Mouse (Mus musculus): ENCODE results near the gene Rps6kc1. TPM values are rescaled to one million over a fixed set of nuclear protein-coding genes. Genes with fewer than 3 reads are reported as not detected.
A peak's percentile ranks its signal among the peaks of the same experiment; 100 is the strongest.

Gene Rps6kc1
- 3.4 and 4.9 TPM in 2 replicates for polyA plus RNA-seq (2015; fragmentation: Nextera tagmentation; extraction: Ambion mirVana)

- WGBS (ENCODE audit: insufficient replicate concordance): under 1% methylated on average over 47 of the region's 47 CpGs
Observed at GRCm38 (mm10) chr1:190911415-190912123, at the start of gene Rps6kc1. Gene Rps6kc1 (minus strand): TSS chr1:190911770.

GRCm38 (mm10) chr1:190958821-190959220, 47.3 kb upstream of the Rps6kc1 start:
- no peaks in the 10 kb centered on the region for H3K36me3 ChIP-seq (ENCODE audit: control insufficient read depth, insufficient read depth)

More at GRCm38 (mm10) chr1:190911415-190912123, at the start of gene Rps6kc1:
- Histone ChIP-seq H3K27me3 (ENCODE audit: control insufficient read depth, insufficient read depth, low read depth, low read length) (no peaks in the 10 kb centered on the region), H3K4me2 (ENCODE audit: low read depth, low read length) (peak within 1 kb of the TSS; percentile 83), H3K36me3 (ENCODE audit: control insufficient read depth, insufficient read depth) (no peaks in the 10 kb centered on the region), H3K9me3 (replicated peaks; ENCODE audit: control insufficient read depth, low read length) (no peaks in the 10 kb centered on the region), H3K4me3 (ENCODE audit: low read depth, low read length) (peak within 1 kb of the TSS; percentile 77), H3K9ac (ENCODE audit: low read depth, low read length) (peak within 1 kb of the TSS; percentile 76), H3K27ac (ENCODE audit: low read length) (0 out of 2 replicates have a peak within 1 kb of the TSS, but pooled peaks have one; percentile 5), H3K4me1 (ENCODE audit: control insufficient read depth, low read depth, low read length) (peaks cover 12% of the 10 kb centered on the region)
- ATAC-seq (ENCODE audit: low read depth): peak; percentile 87

GRCm38 (mm10) chr1:190953009-190953408, 41.4 kb upstream of the Rps6kc1 start:
- Histone ChIP-seq H3K27me3 (ENCODE audit: control insufficient read depth, insufficient read depth, low read depth, low read length) (no peaks in the 10 kb centered on the region), H3K4me3 (ENCODE audit: low read depth, low read length) (no peak overlapping the region), H3K4me2 (ENCODE audit: low read depth, low read length) (no peak overlapping the region), H3K9ac (ENCODE audit: low read depth, low read length) (no peak overlapping the region), H3K36me3 (ENCODE audit: control insufficient read depth, insufficient read depth) (no peaks in the 10 kb centered on the region), H3K4me1 (ENCODE audit: control insufficient read depth, low read depth, low read length) (peaks cover under 1% of the 10 kb centered on the region; the same call in 1 of the 2 replicates), H3K27ac (ENCODE audit: low read length) (no peak overlapping the region), H3K9me3 (replicated peaks; ENCODE audit: control insufficient read depth, low read length) (no peaks in the 10 kb centered on the region)
- 58% methylated on average over 3 of the region's 3 CpGs for WGBS (ENCODE audit: insufficient replicate concordance)
- no peak for ATAC-seq (ENCODE audit: low read depth)

More at GRCm38 (mm10) chr1:190958821-190959220, 47.3 kb upstream of the Rps6kc1 start:
- Histone ChIP-seq H3K27me3 (ENCODE audit: control insufficient read depth, insufficient read depth, low read depth, low read length) (no peaks in the 10 kb centered on the region), H3K9ac (ENCODE audit: low read depth, low read length) (no peak overlapping the region), H3K4me2 (ENCODE audit: low read depth, low read length) (no peak overlapping the region), H3K27ac (ENCODE audit: low read length) (no peak overlapping the region), H3K4me3 (ENCODE audit: low read depth, low read length) (no peak overlapping the region), H3K4me1 (ENCODE audit: control insufficient read depth, low read depth, low read length) (peaks cover 4% of the 10 kb centered on the region; the same call in 1 of the 2 replicates), H3K9me3 (replicated peaks; ENCODE audit: control insufficient read depth, low read length) (no peaks in the 10 kb centered on the region)
- ATAC-seq (ENCODE audit: low read depth): no peak
- 35% methylated on average over 5 of the region's 5 CpGs for WGBS (ENCODE audit: insufficient replicate concordance)

GRCm38 (mm10) chr1:190951014-190951413, 39.4 kb upstream of the Rps6kc1 start:
- H3K4me2 ChIP-seq (ENCODE audit: low read depth, low read length): no peak overlapping the region
- H3K9me3 ChIP-seq (replicated peaks; ENCODE audit: control insufficient read depth, low read length): no peaks in the 10 kb centered on the region
- ATAC-seq (ENCODE audit: low read depth): no peak
- H3K36me3 ChIP-seq (ENCODE audit: control insufficient read depth, insufficient read depth): no peaks in the 10 kb centered on the region
- no peaks in the 10 kb centered on the region for H3K27me3 ChIP-seq (ENCODE audit: control insufficient read depth, insufficient read depth, low read depth, low read length)
- H3K4me1 ChIP-seq (ENCODE audit: control insufficient read depth, low read depth, low read length): no peaks in the 10 kb centered on the region
- no peak overlapping the region for H3K27ac ChIP-seq (ENCODE audit: low read length)
- H3K4me3 ChIP-seq (ENCODE audit: low read depth, low read length): no peak overlapping the region
- 54% methylated on average over 5 of the region's 5 CpGs for WGBS (ENCODE audit: insufficient replicate concordance)
- no peak overlapping the region for H3K9ac ChIP-seq (ENCODE audit: low read depth, low read length)

- no peaks in the 10 kb centered on the region for H3K4me1 ChIP-seq (ENCODE audit: control insufficient read depth, low read depth, low read length)
- H3K27ac ChIP-seq (ENCODE audit: low read length): no peak overlapping the region
- peaks cover 4% of the 10 kb centered on the region; the same call in 1 of the 2 replicates for H3K36me3 ChIP-seq (ENCODE audit: control insufficient read depth, insufficient read depth)
- no peak overlapping the region for H3K4me3 ChIP-seq (ENCODE audit: low read depth, low read length)
- no peaks in the 10 kb centered on the region for H3K27me3 ChIP-seq (ENCODE audit: control insufficient read depth, insufficient read depth, low read depth, low read length)
- H3K4me2 ChIP-seq (ENCODE audit: low read depth, low read length): no peak overlapping the region
- no peak for ATAC-seq (ENCODE audit: low read depth)
- WGBS (ENCODE audit: insufficient replicate concordance): 82% methylated on average over 17 of the region's 17 CpGs
- H3K9me3 ChIP-seq (replicated peaks; ENCODE audit: control insufficient read depth, low read length): no peaks in the 10 kb centered on the region
- H3K9ac ChIP-seq (ENCODE audit: low read depth, low read length): no peak overlapping the region
Observed at GRCm38 (mm10) chr1:190948846-190949245, 37.3 kb upstream of the Rps6kc1 start.

- Histone ChIP-seq H3K9ac (ENCODE audit: low read depth, low read length) (no peak overlapping the region), H3K36me3 (ENCODE audit: control insufficient read depth, insufficient read depth) (peaks cover 6% of the 10 kb centered on the region; the same call in 1 of the 2 replicates), H3K4me2 (ENCODE audit: low read depth, low read length) (no peak overlapping the region), H3K4me3 (ENCODE audit: low read depth, low read length) (no peak overlapping the region), H3K27ac (ENCODE audit: low read length) (no peak overlapping the region), H3K9me3 (replicated peaks; ENCODE audit: control insufficient read depth, low read length) (no peaks in the 10 kb centered on the region), H3K4me1 (ENCODE audit: control insufficient read depth, low read depth, low read length) (no peaks in the 10 kb centered on the region), H3K27me3 (ENCODE audit: control insufficient read depth, insufficient read depth, low read depth, low read length) (no peaks in the 10 kb centered on the region)
- no peak for ATAC-seq (ENCODE audit: low read depth)
- whole genome bisulfite sequencing (ENCODE audit: insufficient replicate concordance): 80% methylated on average over 7 of the region's 7 CpGs
Observed at GRCm38 (mm10) chr1:190948439-190948838, 36.9 kb upstream of the Rps6kc1 start.

- Histone ChIP-seq H3K4me2 (ENCODE audit: low read depth, low read length) (no peak overlapping the region), H3K9ac (ENCODE audit: low read depth, low read length) (no peak overlapping the region), H3K4me3 (ENCODE audit: low read depth, low read length) (no peak overlapping the region), H3K36me3 (ENCODE audit: control insufficient read depth, insufficient read depth) (peaks cover 6% of the 10 kb centered on the region; the same call in 1 of the 2 replicates), H3K27ac (ENCODE audit: low read length) (no peak overlapping the region), H3K27me3 (ENCODE audit: control insufficient read depth, insufficient read depth, low read depth, low read length) (no peaks in the 10 kb centered on the region), H3K9me3 (replicated peaks; ENCODE audit: control insufficient read depth, low read length) (no peaks in the 10 kb centered on the region), H3K4me1 (ENCODE audit: control insufficient read depth, low read depth, low read length) (no peaks in the 10 kb centered on the region)
- 79% methylated on average over 5 of the region's 5 CpGs for WGBS (ENCODE audit: insufficient replicate concordance)
- no peak for ATAC-seq (ENCODE audit: low read depth)
Observed at GRCm38 (mm10) chr1:190947986-190948385, 36.4 kb upstream of the Rps6kc1 start.

- Histone ChIP-seq H3K4me3 (ENCODE audit: low read depth, low read length) (no peak overlapping the region), H3K4me2 (ENCODE audit: low read depth, low read length) (no peak overlapping the region), H3K27me3 (ENCODE audit: control insufficient read depth, insufficient read depth, low read depth, low read length) (no peaks in the 10 kb centered on the region), H3K27ac (ENCODE audit: low read length) (no peak overlapping the region), H3K36me3 (ENCODE audit: control insufficient read depth, insufficient read depth) (peaks cover 21% of the 10 kb centered on the region), H3K4me1 (ENCODE audit: control insufficient read depth, low read depth, low read length) (no peaks in the 10 kb centered on the region), H3K9ac (ENCODE audit: low read depth, low read length) (no peak overlapping the region), H3K9me3 (replicated peaks; ENCODE audit: control insufficient read depth, low read length) (no peaks in the 10 kb centered on the region)
- 52% methylated on average over 6 of the region's 6 CpGs for WGBS (ENCODE audit: insufficient replicate concordance)
- peak; percentile 64 for ATAC-seq (ENCODE audit: low read depth)
Observed at GRCm38 (mm10) chr1:190944109-190944760, 32.7 kb upstream of the Rps6kc1 start.

- no peak for ATAC-seq (ENCODE audit: low read depth)
- Histone ChIP-seq H3K36me3 (ENCODE audit: control insufficient read depth, insufficient read depth) (peaks cover 24% of the 10 kb centered on the region), H3K4me2 (ENCODE audit: low read depth, low read length) (no peak overlapping the region), H3K9ac (ENCODE audit: low read depth, low read length) (no peak overlapping the region), H3K27me3 (ENCODE audit: control insufficient read depth, insufficient read depth, low read depth, low read length) (no peaks in the 10 kb centered on the region), H3K4me3 (ENCODE audit: low read depth, low read length) (no peak overlapping the region), H3K9me3 (replicated peaks; ENCODE audit: control insufficient read depth, low read length) (no peaks in the 10 kb centered on the region), H3K4me1 (ENCODE audit: control insufficient read depth, low read depth, low read length) (no peaks in the 10 kb centered on the region), H3K27ac (ENCODE audit: low read length) (no peak overlapping the region)
- 84% methylated on average over 7 of the region's 7 CpGs for WGBS (ENCODE audit: insufficient replicate concordance)
Observed at GRCm38 (mm10) chr1:190939803-190940202, 28.2 kb upstream of the Rps6kc1 start.
